Mouse (Mus musculus) cerebellum, postnatal 4 days (tissue): ENCODE measurements around the gene Rhod.
"Not testable (repeated sequence)": the region's sequence is repeated elsewhere in the genome, so short reads cannot be mapped to it uniquely, and the experiment has no call there.

Experiments used
- DNase-seq, 2 experiments: peaks; one replicate each; pipeline ENCODE4 v3.0.0; 2022; ENCODE audit warnings: low spot score in 2 of 2, mixed read lengths in 1 of 2

Rhod gene

GRCm38 (mm10) chr19:4409062-4409461 is 30.2 kb downstream of the Rhod start:
- no peak for DNase-seq

GRCm38 (mm10) chr19:4404840-4405239 is 34.4 kb downstream of the Rhod start:
- DNase-seq = no peak

- no peak for DNase-seq
Measured at GRCm38 (mm10) chr19:4398959-4399358, 40.3 kb downstream of the Rhod start.

- DNase-seq = no peak
Measured at GRCm38 (mm10) chr19:4398630-4398948, 40.6 kb downstream of the Rhod start.

GRCm38 (mm10) chr19:4397798-4398629 is 41.2 kb downstream of the Rhod start, which contains the start of gene Kdm2a:
Gene Kdm2a, minus strand, starts transcription at chr19:4398285.
- DNase-seq = peak in 1 of 2 experiments; percentile 21

- peak; percentile 87 to 94 for DNase-seq
Measured at GRCm38 (mm10) chr19:4396998-4397797, 42.0 kb downstream of the Rhod start.

- DNase-seq = peak; percentile 23 to 34
Measured at GRCm38 (mm10) chr19:4396081-4396997, 42.9 kb downstream of the Rhod start.

- no peak for DNase-seq
Measured at GRCm38 (mm10) chr19:4387276-4387675, 52.0 kb downstream of the Rhod start.

GRCm38 (mm10) chr19:4385026-4385425 is 54.2 kb downstream of the Rhod start:
- DNase-seq = no peak

- no peak for DNase-seq
Measured at GRCm38 (mm10) chr19:4384322-4384721, 54.9 kb downstream of the Rhod start.

- no peak for DNase-seq
Measured at GRCm38 (mm10) chr19:4383306-4383705, 55.9 kb downstream of the Rhod start.

GRCm38 (mm10) chr19:4382303-4382702 is 56.9 kb downstream of the Rhod start:
- DNase-seq = not testable (repeated sequence)
